Mouse (Mus musculus) neural tube, embryonic 11.5 days (tissue): ENCODE measurements at regions not wholly inside any gene's neighbourhood (a gene's known extent, or its start where the extent isn't known, plus 50 kb on each side); places are given as distances from the start of the nearest gene placed in this dataset. TPM values are rescaled to one million over a fixed set of nuclear protein-coding genes. Genes with fewer than 3 reads are reported as not detected.

Source experiments
- microRNA-seq: library from miRNA; unstranded; fragments of <30 nt; microRNA quantifications from one replicate; pipeline ENCODE4, GENCODE M21; 2016

Small RNA genes lying in the stretch of these regions (microRNA-seq; reads per million reads assigned to microRNA genes)
- gene Gm24933 = not detected
